Mouse (Mus musculus) midbrain, embryonic 14.5 days (tissue): ENCODE results near the gene Capn7. TPM values are rescaled to one million over a fixed set of nuclear protein-coding genes. Genes with fewer than 3 reads are reported as not detected.

ENCODE experiments used
- ATAC-seq: fragments of 200-750 bp; cut with Nextera tagmentation; 2 replicates; pipeline ENCODE4 v1.8.0; 2017; ENCODE audit warnings: moderate number of reproducible peaks, moderate library complexity; ENCODE audit not compliant: low FRiP score, low TSS enrichment
- DNase-seq: peaks from one replicate; pipeline ENCODE4 v3.0.0-alpha.2; 2015
- H3K27ac ChIP-seq: fragments of 300-500 bp; sonication (generic); replicated peaks from 2 replicates; pipeline ENCODE4 v1.5.1; 2014; ENCODE audit warnings: mild to moderate bottlenecking, low read depth, low read length, moderate library complexity
- H3K27me3 ChIP-seq: fragments of 300-500 bp; sonication (generic); 2 replicates; pipeline ENCODE4 v1.6.1; 2014; ENCODE audit warnings: low read length, control low read depth, mixed read lengths; ENCODE audit not compliant: control insufficient read depth, insufficient read depth
- H3K36me3 ChIP-seq: fragments of 300-500 bp; sonication (generic); 2 replicates; pipeline ENCODE4 v1.6.1; 2014; ENCODE audit warnings: low read length, control low read depth; ENCODE audit not compliant: control insufficient read depth, insufficient read depth
- H3K4me1 ChIP-seq: fragments of 300-500 bp; sonication (generic); 2 replicates; pipeline ENCODE4 v1.6.1; 2014; ENCODE audit warnings: mild to moderate bottlenecking, antibody characterized with exemption, low read length, control low read depth; ENCODE audit not compliant: control insufficient read depth, insufficient read depth
- H3K4me2 ChIP-seq: fragments of 300-500 bp; sonication (generic); 2 replicates; pipeline ENCODE4 v1.6.1; 2014; ENCODE audit warnings: mild to moderate bottlenecking, low read length, moderate library complexity
- H3K4me3 ChIP-seq: fragments of 300-500 bp; sonication (generic); replicated peaks from 2 replicates; pipeline ENCODE4 v1.5.1; 2014; ENCODE audit warnings: low read depth, low read length
- H3K9ac ChIP-seq: fragments of 300-500 bp; sonication (generic); replicated peaks from 2 replicates; pipeline ENCODE4 v1.6.1; 2014; ENCODE audit warnings: mild to moderate bottlenecking, low read length, moderate library complexity
- H3K9me3 ChIP-seq: fragments of 300-500 bp; sonication (generic); 2 replicates; pipeline ENCODE4 v1.6.1; 2016; ENCODE audit warnings: low read length, control low read depth, mixed read lengths; ENCODE audit not compliant: control insufficient read depth
- WGBS: fragments of 180-500 bp; shearing (Covaris S2); extraction: QIAGEN DNeasy Blood & Tissue Kit; methylation state at CpG from one replicate; pipeline ENCODE4 v1.1.7; 2014; 5-methylcytosine and 5-hydroxymethylcytosine counted together
- polyA plus RNA-seq: library from polyadenylated mRNA; unstranded; fragments of >200 nt; fragmentation: Nextera tagmentation; extraction: Ambion mirVana; gene quantifications from 2 replicates; pipeline ENCODE4 v1.2.1, GENCODE M21; 2014

The Capn7 gene
- polyA plus RNA-seq, 1 experiment from 2014 or later, result 89.4 TPM

- Histone ChIP-seq H3K36me3 (peaks cover 94% of the 10 kb centered on the region), H3K9me3 (no peaks in the 10 kb centered on the region), H3K9ac (no peak overlapping the region), H3K4me3 (no peak overlapping the region), H3K4me2 (no peak overlapping the region), H3K4me1 (no peaks in the 10 kb centered on the region), H3K27me3 (no peaks in the 10 kb centered on the region), H3K27ac (no peak overlapping the region)
- ATAC-seq (no peak), DNase-seq (no peak)
- WGBS, result 90% methylated on average over 6 of the region's 6 CpGs
Observed at GRCm38 (mm10) chr14:31374390-31374789, 38.0 kb downstream of the Capn7 start.

- Histone ChIP-seq H3K27ac (no peak overlapping the region), H3K27me3 (no peaks in the 10 kb centered on the region), H3K4me2 (no peak overlapping the region), H3K9ac (no peak overlapping the region), H3K9me3 (no peaks in the 10 kb centered on the region), H3K4me1 (no peaks in the 10 kb centered on the region), H3K4me3 (no peak overlapping the region), H3K36me3 (peaks cover 76% of the 10 kb centered on the region)
- 94% methylated on average over 3 of the region's 3 CpGs for WGBS
- no peak for DNase-seq
- no peak for ATAC-seq
Observed at GRCm38 (mm10) chr14:31376331-31376730, 39.9 kb downstream of the Capn7 start.

GRCm38 (mm10) chr14:31382276-31382675 is 45.8 kb downstream of the Capn7 start:
- DNase-seq (no peak), ATAC-seq (no peak)
- H3K9ac ChIP-seq, result no peak overlapping the region
- WGBS, result 89% methylated on average over 8 of the region's 8 CpGs
- H3K27me3 ChIP-seq, result no peaks in the 10 kb centered on the region
- no peak overlapping the region for H3K4me3 ChIP-seq
- no peak overlapping the region for H3K27ac ChIP-seq
- H3K4me2 ChIP-seq, result no peak overlapping the region
- H3K9me3 ChIP-seq, result no peaks in the 10 kb centered on the region
- no peaks in the 10 kb centered on the region for H3K4me1 ChIP-seq
- H3K36me3 ChIP-seq, result peaks cover 54% of the 10 kb centered on the region

- no peaks in the 10 kb centered on the region for H3K27me3 ChIP-seq
- peaks cover 41% of the 10 kb centered on the region for H3K36me3 ChIP-seq
- no peak overlapping the region for H3K4me2 ChIP-seq
- no peak overlapping the region for H3K4me3 ChIP-seq
- no peaks in the 10 kb centered on the region for H3K9me3 ChIP-seq
- ATAC-seq, result no peak
- no peaks in the 10 kb centered on the region for H3K4me1 ChIP-seq
- WGBS, result 72% methylated on average over 11 of the region's 11 CpGs
- DNase-seq, result no peak
- no peak overlapping the region for H3K9ac ChIP-seq
- H3K27ac ChIP-seq, result no peak overlapping the region
Observed at GRCm38 (mm10) chr14:31383470-31384050, 47.1 kb downstream of the Capn7 start.

- H3K36me3 ChIP-seq, result peaks cover 34% of the 10 kb centered on the region
- H3K9me3 ChIP-seq, result no peaks in the 10 kb centered on the region
- 76% methylated on average over 13 of the region's 13 CpGs for WGBS
- no peak overlapping the region for H3K4me2 ChIP-seq
- ATAC-seq (no peak), DNase-seq (no peak)
- H3K4me1 ChIP-seq, result no peaks in the 10 kb centered on the region
- no peak overlapping the region for H3K4me3 ChIP-seq
- no peak overlapping the region for H3K27ac ChIP-seq
- no peaks in the 10 kb centered on the region for H3K27me3 ChIP-seq
- H3K9ac ChIP-seq, result no peak overlapping the region
Observed at GRCm38 (mm10) chr14:31384366-31385323, 48.2 kb downstream of the Capn7 start.

GRCm38 (mm10) chr14:31385406-31385805 is 49.0 kb downstream of the Capn7 start:
- no peak for ATAC-seq
- Histone ChIP-seq H3K9me3 (no peaks in the 10 kb centered on the region), H3K27me3 (no peaks in the 10 kb centered on the region), H3K4me1 (no peaks in the 10 kb centered on the region), H3K4me2 (no peak overlapping the region), H3K27ac (no peak overlapping the region), H3K9ac (no peak overlapping the region), H3K4me3 (no peak overlapping the region), H3K36me3 (peaks cover 34% of the 10 kb centered on the region)
- 85% methylated on average over 5 of the region's 5 CpGs for WGBS
- no peak for DNase-seq

GRCm38 (mm10) chr14:31385977-31386697 is 49.7 kb downstream of the Capn7 start:
- Histone ChIP-seq H3K27ac (no peak overlapping the region), H3K4me3 (no peak overlapping the region), H3K27me3 (no peaks in the 10 kb centered on the region), H3K4me2 (no peak overlapping the region), H3K9me3 (no peaks in the 10 kb centered on the region), H3K9ac (no peak overlapping the region), H3K4me1 (no peaks in the 10 kb centered on the region), H3K36me3 (peaks cover 34% of the 10 kb centered on the region)
- peak; percentile 80 for DNase-seq
- ATAC-seq, result no peak
- 53% methylated on average over 13 of the region's 13 CpGs for WGBS

- peaks cover 30% of the 10 kb centered on the region for H3K36me3 ChIP-seq
- no peaks in the 10 kb centered on the region for H3K9me3 ChIP-seq
- 82% methylated on average over 11 of the region's 11 CpGs for WGBS
- DNase-seq (no peak), ATAC-seq (no peak)
- no peak overlapping the region for H3K4me3 ChIP-seq
- no peak overlapping the region for H3K4me2 ChIP-seq
- no peaks in the 10 kb centered on the region for H3K27me3 ChIP-seq
- no peak overlapping the region for H3K27ac ChIP-seq
- H3K4me1 ChIP-seq, result no peaks in the 10 kb centered on the region
- H3K9ac ChIP-seq, result no peak overlapping the region; the same call in 1 of the 2 replicates
Observed at GRCm38 (mm10) chr14:31387301-31387981, 51.0 kb downstream of the Capn7 start.
